Mouse (Mus musculus) right cerebral cortex, adult 2 months (tissue): Measurements from ENCODE around the gene Prpf39.

ENCODE experiments used
- DNase-seq, 2 experiments: peaks; one replicate each; pipeline ENCODE4 v3.0.0; 2021 to 2022; ENCODE audit warnings: low spot score in 2 of 2

Prpf39 gene

GRCm38 (mm10) chr12:65036190-65036870 is at the start of gene Prpf39:
Prpf39 (plus strand) TSS chr12:65036333.
- DNase-seq: peak; percentile 89 to 92

GRCm38 (mm10) chr12:65007725-65008124 is 28.4 kb upstream of the Prpf39 start:
- no peak for DNase-seq

GRCm38 (mm10) chr12:65022842-65023241 is 13.3 kb upstream of the Prpf39 start:
- DNase-seq: peak in 1 of 2 experiments; percentile 22

- no peak for DNase-seq
Observed at GRCm38 (mm10) chr12:65035839-65036189, 319 bp upstream of the Prpf39 start.

GRCm38 (mm10) chr12:65036892-65037545 is 886 bp downstream of the Prpf39 start:
- no peak for DNase-seq

GRCm38 (mm10) chr12:65037546-65037937 is 1.4 kb downstream of the Prpf39 start:
- no peak for DNase-seq

GRCm38 (mm10) chr12:65048799-65049198 is 12.7 kb downstream of the Prpf39 start:
- DNase-seq: no peak

- no peak for DNase-seq
Observed at GRCm38 (mm10) chr12:65058203-65058602, 22.1 kb downstream of the Prpf39 start.

GRCm38 (mm10) chr12:65061082-65061481 is 24.9 kb downstream of the Prpf39 start:
- DNase-seq: no peak

GRCm38 (mm10) chr12:65065241-65065640 is 29.1 kb downstream of the Prpf39 start:
- DNase-seq: no peak

- no peak for DNase-seq
Observed at GRCm38 (mm10) chr12:65066234-65066633, 30.1 kb downstream of the Prpf39 start.

GRCm38 (mm10) chr12:65068409-65068808 is 32.3 kb downstream of the Prpf39 start:
- no peak for DNase-seq

- no peak for DNase-seq
Observed at GRCm38 (mm10) chr12:65072911-65073610, 36.9 kb downstream of the Prpf39 start.

- DNase-seq: peak; percentile 95 to 96
Observed at GRCm38 (mm10) chr12:65073611-65074178, 37.6 kb downstream of the Prpf39 start, which contains the start of gene Fkbp3. Fkbp3 (minus strand) TSS chr12:65074007.

- DNase-seq: no peak
Observed at GRCm38 (mm10) chr12:65074651-65075050, 38.5 kb downstream of the Prpf39 start.

GRCm38 (mm10) chr12:65075085-65075732 is 39.1 kb downstream of the Prpf39 start, which contains the start of gene Fancm:
Fancm (plus strand) TSS chr12:65075603.
- DNase-seq: peak; percentile 93 to 95

- DNase-seq: peak; percentile 26 to 33
Observed at GRCm38 (mm10) chr12:65075733-65076310, 39.7 kb downstream of the Prpf39 start.

GRCm38 (mm10) chr12:65076906-65077305 is 40.8 kb downstream of the Prpf39 start:
- DNase-seq: no peak

- no peak for DNase-seq
Observed at GRCm38 (mm10) chr12:65108746-65109145, 72.6 kb downstream of the Prpf39 start.

- no peak for DNase-seq
Observed at GRCm38 (mm10) chr12:65111503-65111902, 75.4 kb downstream of the Prpf39 start.

- peak; percentile 37 to 40 for DNase-seq
Observed at GRCm38 (mm10) chr12:65112811-65113210, 76.7 kb downstream of the Prpf39 start.
